Mouse (Mus musculus) skeletal muscle tissue, adult 2 months (tissue): ENCODE measurements around the gene Trim65.
"Not testable (repeated sequence)": the region's sequence is repeated elsewhere in the genome, so short reads cannot be mapped to it uniquely, and the experiment has no call there.

Experiments used
- DNase-seq: peaks from one replicate; pipeline ENCODE4 v3.0.0-alpha.2; 2012; ENCODE audit warnings: low read depth, low spot score

Gene Trim65

GRCm38 (mm10) chr11:116108464-116109137 lies 22.3 kb downstream of the Trim65 start:
- peak; percentile 64 for DNase-seq

DNA sequence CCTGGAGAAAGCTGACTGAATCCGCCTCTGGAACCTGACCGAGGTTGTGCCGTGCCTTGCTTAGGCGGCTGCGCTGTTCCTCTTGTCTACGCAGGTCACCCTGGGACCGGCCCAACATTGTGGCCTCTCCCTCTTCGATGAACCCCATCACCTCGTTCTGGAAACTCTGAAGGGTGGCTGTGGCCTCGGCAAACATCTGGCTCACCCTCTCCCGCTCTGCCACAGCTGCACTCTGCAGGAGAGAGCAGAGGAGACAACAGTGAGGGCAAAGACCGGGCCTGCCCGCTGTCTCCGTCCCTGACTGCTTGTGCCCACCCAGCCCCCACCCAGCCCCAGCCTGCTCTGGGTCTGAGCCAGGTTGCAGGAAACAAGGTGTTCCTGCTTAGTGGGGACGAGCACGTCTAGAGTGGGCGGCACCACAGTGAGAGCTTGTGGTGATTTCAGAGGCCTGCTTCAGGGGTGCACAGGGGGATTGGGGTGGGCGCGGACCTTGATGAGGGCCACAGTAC lies 23.1 kb downstream of the Trim65 start:
- no peak for DNase-seq

DNA sequence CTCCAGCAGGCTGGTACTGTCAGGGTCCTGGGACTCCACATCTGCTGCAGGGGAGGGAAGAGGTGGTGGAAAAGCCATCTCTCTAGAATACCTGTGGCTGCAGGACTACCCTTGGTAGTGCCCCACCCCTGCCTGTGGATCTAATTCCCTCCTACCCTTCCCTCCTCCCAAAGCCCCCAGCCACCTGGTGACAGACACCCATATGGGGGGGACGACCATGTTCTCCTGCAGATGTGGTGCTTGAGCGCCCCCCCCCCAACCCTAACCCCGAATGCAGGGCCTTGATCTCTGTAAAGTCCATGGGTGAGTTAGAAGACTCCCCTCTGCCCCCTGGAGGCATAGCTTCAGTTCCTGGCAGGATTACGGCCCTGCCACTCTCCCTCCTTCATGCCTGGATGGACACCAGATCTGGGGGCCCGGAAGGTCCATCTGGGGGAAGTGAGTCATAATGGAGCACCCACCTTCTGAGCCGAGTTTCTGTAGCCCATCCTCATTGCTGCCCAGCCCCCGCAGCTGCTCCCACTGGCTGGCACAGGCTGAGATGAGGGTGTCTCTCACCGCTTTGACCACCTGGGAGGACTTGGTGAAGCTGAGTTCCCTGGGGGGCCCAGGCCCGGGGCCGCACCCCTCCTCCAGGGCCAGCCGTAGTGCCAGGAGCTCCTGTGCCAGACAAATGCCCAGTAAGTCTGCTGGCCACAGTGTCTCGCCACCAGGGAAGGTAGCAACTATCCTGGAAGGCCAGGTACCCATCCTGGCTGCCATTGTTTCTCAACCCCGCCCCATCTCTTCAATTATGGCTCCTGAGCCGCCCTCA lies 23.8 kb downstream of the Trim65 start:
- no peak for DNase-seq

GRCm38 (mm10) chr11:116106154-116106962 lies 24.6 kb downstream of the Trim65 start:
- DNase-seq, result no peak

GRCm38 (mm10) chr11:116105065-116105464 lies 25.9 kb downstream of the Trim65 start:
- no peak for DNase-seq

GRCm38 (mm10) chr11:116104006-116104646 lies 26.8 kb downstream of the Trim65 start:
- DNase-seq, result peak; percentile 80

GRCm38 (mm10) chr11:116103572-116103971 lies 27.4 kb downstream of the Trim65 start:
- no peak for DNase-seq

GRCm38 (mm10) chr11:116102472-116102871 lies 28.5 kb downstream of the Trim65 start:
- no peak for DNase-seq

- no peak for DNase-seq
Measured at GRCm38 (mm10) chr11:116101931-116102381, 29.0 kb downstream of the Trim65 start.

- DNase-seq, result no peak
Measured at GRCm38 (mm10) chr11:116100839-116101238, 30.1 kb downstream of the Trim65 start.

- DNase-seq, result peak; percentile 93
Measured at GRCm38 (mm10) chr11:116100385-116100784, 30.5 kb downstream of the Trim65 start.

GRCm38 (mm10) chr11:116099462-116099861 lies 31.5 kb downstream of the Trim65 start:
- DNase-seq, result no peak

DNA sequence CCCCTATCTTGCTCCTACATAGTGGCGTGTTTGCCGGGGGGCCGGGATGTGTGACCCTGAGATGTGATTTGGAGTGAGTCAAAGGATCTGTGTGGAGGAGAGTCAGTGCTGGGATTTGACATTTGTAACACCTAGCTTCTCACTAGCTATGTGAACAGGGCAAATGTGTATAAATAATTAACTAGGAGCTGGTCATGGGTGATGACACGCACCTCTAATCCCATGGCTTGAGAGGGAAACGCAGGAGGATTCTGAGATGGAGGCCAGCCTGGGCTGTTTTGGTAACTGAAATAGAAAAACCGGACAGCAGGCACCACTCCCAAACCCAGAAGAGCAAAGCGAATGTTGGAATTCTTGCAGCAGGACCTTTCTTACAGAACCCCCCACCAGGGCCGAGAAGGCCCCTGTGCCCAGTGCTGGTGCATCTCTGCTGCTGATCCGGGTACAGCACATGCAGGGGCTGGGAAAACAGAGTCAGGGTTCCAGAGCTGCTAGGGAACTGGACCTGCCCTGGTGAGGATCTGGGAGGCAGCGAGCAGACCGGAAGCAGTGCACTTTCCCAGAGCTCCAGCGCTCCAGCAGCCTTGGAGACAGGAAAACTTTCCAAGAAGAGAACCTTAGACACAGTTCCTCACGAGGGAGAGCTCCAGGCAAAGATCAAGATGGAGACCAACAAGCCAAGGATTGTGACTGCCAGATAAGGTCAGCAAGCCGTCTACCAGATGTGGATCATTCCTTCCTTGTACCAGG lies 32.0 kb downstream of the Trim65 start:
- DNase-seq, result no peak

DNA sequence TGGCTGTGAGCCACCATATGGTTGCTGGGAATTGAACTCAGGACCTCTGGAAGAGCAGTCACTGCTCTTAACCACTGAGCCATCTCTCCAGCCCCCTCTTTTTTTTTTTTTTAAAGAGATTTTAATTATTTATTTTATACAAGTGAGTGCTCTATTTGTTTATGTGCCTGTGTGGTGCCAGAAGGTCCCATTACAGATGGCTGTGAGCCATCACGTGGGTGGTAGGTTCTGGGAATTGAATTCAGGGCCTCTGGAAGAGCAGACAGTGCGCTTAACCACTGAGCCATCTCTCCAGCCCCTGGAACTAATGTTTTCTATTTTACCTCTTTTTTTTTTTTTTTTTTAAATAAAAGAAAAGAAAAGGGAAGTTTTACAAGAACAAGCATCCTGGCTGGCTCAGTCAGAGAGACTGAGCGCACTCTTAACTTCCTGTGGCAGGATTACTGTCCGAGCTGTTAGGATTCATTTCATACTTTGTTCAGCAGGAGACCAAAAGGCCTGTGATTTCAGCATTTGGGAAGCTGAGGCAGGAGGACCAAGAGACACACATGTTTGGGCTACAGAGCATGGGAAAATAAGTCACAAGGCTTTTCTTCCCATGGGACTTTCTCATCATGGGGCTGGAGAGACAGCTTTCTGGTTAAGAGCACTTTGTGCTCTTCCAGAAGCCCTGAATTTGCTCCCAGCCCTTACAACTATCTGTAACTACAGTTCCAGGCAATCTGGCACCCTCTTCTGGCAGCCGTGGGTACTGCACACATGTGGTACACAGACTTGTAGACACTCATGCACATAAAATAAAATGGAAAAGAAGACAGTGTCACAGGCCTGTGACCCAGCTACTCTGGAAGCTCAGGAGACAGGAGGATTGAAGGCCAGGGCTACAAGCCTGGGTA lies 34.5 kb downstream of the Trim65 start:
- no peak for DNase-seq

DNA sequence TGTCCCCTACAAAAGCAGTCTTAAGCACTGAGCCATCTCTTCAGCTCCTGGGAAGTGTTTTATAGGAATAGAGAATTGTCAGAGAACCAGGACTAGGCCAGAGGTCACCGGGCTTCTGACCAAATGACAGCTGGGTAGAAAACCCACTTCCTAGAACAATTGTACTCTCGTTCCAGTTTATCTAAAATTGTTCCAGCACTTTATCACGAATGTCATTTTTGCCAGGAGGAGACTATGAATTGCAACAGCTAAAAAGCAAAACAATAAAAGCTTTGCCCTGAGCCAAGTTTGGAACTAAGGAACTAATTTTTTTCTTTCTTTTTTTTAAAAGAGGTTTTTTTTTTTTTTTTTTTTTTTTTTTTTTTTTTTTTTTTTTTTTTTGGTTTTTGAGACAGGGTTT lies 35.4 kb downstream of the Trim65 start:
- peak; percentile 66 for DNase-seq

DNA sequence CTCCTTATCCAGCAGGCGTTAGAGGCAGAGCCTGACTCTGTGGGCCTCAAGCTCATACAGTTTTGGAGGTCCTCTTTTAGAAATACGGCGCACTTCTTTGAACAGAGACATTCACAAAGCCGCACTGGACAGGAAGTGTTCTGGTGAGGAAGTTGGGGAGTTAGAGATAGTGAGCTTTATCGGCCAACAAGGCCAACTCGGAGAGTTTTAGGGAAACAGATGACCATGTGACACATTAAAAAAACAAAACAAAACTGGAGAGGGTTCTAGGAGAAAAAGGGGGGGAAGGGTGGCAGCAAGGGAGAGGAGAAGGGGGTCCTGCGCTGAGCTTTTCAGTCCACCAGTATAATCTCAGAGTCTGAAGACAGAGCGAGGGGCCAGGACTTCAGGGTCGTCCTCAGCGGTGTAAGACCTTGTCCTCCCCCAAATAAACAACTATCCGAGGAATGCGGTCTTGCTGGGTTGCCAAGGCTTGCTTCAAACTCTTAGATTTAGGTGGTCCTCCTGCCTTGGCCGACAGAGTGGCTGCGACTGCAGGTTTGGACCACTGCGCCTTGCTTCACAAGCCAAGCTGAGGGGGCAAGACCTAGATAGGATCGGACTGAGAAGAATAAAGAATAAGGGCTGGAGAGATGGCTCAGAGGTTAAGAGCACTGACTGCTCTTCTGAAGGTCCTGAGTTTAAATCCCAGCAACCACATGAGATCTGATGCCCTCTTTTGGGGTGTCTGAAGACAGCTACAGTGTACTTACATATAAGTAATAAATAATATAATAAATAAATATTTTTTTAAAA lies 37.0 kb downstream of the Trim65 start:
- no peak for DNase-seq

DNA sequence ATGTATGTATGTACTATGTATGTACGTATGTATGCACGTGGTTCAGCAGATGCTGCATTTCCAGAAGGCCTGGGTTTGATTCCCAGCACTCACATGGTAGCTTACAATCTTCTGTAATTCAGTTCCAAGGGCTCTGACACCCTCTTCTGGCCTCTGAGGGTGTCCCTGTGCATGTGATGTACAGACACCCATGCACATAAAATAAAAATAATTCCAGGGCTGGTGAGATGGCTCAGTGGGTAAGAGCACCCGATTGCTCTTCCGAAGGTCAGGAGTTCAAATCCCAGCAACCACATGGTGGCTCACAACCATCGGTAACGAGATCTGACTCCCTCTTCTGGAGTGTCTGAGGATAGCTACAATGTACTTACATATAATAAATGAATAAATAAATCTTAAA lies 38.0 kb downstream of the Trim65 start:
- not testable (repeated sequence) for DNase-seq

DNA sequence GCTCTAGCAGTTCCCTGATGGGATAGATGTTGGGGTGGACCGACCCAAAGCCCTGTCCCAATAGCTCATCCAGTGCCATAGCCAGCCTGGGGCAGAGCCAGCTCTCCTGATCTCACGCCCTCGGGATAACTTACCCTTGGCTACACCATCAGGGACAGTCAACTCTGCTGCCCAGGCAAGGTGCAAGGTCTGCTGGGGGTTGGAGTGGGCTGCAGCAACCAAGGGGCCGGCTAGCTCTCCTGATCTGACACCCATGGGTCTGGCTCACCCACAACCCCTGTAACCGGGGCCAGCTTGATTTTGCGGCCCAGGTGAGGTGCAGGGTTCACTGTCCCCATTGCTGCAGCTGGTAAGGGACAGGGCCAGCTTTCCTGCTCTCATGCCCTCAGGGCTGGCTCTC lies 39.3 kb downstream of the Trim65 start:
- DNase-seq, result no peak

DNA sequence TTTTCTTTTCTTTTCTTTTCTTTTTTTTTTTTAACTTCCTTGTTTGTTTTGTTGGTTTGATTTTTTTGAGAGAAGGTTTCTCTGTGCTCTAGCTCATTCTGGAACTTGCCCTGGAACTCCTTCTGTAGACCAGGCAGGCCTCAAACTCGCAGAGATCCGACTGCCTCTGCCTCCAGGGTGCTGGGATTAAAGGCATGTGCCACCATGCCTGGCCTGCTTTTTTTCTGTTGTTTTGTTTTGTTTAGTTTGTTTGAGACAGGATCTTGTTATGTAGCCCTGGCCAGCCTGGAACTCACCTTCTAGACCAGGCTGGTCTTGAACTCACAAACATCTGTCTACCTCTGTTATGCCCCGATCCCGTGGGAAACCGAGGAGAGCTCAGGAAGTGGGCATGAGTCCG lies 41.4 kb downstream of the Trim65 start:
- no peak for DNase-seq
